Mouse (Mus musculus) R1 (cell line): Measurements from ENCODE around the gene Smcr8.

Source experiments
- DNase-seq: peaks from one replicate; pipeline ENCODE4 v3.0.0-alpha.2; 2018; ENCODE audit warnings: low read depth, low spot score

Gene Smcr8

DNA sequence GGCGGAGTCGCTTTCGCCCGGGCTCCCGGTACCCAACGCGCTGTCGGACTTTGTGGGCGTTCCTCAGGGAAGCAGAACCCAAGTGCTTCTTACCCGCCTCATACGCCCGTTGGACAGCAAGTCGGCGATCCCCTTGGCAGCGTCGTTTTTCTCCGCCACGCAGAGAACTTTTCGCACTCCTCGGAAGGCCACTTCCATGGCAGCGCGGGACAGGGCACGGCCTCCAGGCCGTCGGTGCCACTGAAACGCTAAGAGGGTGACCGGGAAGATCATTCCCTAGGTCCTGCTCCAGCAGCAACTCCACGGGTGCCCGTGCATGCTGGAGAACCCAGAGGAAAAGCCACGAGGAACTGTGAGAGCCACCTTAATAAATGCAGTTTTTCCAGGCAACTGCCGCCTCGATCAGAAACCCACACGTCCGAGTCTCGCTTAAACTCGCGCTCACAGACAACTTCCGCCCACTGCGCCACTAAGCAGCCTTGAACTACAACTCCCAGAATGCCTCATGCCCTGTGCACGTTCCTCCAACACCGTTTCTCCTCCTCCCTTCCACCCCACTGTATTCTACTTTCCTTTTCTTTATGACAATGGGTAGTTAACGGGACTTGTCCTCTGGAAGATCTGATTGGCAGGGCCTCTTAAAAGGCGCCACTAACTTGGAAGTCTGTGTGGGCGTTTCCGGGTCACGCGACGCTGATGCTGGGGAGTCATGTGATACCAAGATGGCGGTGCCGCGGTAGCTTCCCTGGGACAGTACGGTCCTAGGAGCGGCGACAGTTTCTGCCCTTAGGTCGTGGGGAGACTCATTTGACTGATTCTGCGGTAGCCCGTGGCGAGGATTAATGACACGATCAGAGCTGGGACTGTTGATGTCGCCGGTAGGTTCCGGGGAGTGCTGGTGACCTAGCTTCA, at the start of gene Smcr8, which contains the start of gene Top3a:
Smcr8 (plus strand) TSS at position 696 of the 912 bp plus-strand sequence.
Top3a (minus strand) TSS at position 537 of the 912 bp plus-strand sequence.
- DNase-seq = peak; percentile 100

DNA sequence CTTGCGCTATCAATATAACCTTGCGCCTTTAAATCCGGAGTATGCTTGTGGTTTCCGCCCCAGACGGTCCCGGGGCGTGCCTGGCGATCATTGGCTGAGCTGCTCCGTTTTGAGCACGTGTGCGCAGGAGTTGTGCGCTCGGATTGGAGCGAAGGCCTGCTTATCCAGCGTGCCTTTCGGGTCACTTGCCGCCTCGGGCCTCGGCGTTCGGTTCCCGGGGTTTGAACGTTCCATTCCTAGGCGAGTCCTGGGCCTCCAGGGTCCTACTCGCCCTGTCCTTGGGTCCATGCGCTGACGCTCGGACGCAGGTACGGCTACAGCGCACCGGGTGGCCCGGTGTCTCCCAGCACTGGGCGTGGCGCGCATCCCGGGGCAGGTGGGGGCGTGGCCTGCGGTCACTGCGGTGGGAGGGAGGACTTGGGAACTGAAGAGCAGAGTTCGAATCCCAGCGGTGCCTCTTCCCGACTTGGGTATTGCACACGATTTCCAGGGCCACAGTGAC, 49.0 kb upstream of the Smcr8 start, which contains the start of gene Mief2:
Mief2 (plus strand) TSS at position 139 of the 502 bp plus-strand sequence.
- peak; percentile 97 for DNase-seq

DNA sequence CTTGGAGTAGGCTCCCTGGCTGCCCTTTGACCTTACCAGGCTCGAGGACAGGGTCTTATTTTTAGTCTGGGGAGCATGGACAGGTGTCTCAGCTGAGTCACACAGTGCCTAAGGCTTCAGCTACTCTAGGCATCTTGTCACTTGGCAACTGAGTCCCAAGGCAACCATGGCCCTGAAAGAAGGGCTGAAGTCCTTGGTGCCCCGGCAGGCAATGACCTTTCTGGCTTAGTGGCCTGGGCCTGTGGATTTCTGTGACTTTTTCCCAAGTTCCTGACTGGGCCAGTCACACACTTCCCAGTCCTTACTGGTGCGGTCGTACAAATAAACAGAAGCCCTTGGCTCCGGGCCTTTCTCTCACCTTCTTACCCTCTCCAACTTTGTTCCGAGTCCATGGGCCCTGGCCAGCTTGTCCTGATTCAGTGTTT, 48.1 kb upstream of the Smcr8 start:
- no peak for DNase-seq

DNA sequence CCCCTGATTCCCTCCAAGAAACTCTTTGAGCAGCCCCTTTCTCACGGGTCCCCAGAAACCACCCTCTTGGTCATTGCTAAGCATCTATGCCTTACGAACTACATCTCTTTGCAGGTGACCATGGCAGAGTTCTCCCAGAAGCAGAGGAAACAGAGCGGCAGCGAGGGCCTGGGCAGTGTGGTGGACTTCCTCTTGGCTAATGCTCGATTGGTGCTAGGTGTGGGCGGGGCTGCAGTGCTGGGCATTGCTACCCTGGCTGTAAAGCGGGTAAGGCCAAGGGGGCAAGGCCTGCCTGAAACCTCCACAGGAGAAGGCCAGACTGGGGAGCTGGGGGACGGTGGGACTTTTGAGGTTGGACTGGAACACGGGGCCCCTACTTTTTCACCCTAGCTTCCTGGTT, 47.2 kb upstream of the Smcr8 start:
- DNase-seq = no peak

DNA sequence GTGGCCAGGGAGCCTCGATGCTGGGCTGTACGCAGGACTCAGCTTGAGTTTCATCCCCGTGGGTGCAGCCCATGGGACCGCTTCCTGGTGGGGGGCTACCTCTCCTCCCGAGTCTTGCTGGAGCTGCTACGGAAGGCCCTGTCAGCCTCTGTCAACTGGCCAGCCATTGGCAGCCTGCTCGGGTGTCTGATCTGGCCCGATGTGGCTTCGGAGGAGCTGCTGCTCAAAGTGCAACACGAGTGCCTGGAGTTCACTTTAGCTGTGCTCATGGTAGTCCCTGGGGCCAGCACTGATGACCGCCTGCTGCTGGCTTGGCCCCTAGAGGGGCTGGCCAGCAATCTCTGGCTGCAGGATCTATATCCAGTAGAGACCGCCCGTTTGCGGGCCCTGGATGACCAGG, 46.1 kb upstream of the Smcr8 start:
- DNase-seq = no peak

DNA sequence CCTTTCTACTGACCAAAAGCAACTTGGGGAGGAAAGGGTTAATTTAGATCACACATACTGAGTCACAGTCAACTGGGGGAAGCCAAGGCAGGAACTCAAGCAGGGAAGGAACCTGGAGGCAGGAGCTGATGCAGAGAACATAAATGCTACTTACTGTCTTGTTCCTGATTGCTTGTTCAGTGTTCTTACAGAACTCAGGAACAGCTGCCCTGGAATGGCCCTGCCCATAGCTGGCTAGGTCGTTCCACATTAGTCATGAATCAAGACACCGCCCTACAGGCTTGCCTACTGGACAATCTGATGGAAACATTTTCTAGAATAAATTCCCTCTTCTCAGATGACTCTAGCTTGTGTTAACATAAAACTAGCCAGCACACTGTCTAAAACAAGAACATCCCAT, 43.1 kb upstream of the Smcr8 start:
- DNase-seq = no peak

DNA sequence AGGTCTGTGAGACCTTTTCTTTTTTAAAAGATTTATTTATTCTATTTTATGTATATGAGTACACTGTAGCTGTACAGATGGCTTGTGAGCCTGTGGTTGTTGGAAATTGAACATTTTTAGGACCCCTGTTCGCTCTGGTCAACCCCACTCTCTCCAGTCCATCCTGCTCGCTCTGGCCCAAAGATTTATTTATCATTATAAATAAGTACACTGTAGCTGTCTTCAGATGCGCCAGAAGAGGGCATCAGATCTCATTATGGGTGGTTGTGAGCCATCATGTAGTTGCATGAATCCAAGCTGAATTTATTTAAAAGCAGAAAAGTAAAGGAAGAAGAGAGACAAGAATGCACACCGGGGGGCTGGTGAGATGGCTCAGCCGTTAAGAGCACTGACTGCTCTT, 42.1 kb upstream of the Smcr8 start:
- DNase-seq = no peak

DNA sequence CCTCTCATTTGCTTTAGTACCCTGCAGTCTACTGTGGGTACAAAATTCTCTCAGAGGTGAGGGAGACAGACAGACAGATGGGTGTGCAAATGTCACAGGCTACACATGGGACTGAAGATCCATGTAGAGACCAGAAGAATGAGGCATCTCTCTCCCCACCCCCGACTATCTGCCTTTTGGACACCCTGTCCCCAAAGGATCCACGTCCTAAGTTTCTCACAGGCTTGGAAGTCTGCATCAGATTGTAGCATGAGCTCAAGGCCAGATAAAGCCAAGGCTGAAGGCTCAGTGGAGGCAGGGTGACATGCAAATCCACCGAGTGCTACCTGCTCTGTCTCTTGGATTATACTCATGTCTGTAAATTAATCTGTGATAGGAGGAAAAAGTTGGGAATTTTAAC, 40.8 kb upstream of the Smcr8 start:
- DNase-seq = no peak

DNA sequence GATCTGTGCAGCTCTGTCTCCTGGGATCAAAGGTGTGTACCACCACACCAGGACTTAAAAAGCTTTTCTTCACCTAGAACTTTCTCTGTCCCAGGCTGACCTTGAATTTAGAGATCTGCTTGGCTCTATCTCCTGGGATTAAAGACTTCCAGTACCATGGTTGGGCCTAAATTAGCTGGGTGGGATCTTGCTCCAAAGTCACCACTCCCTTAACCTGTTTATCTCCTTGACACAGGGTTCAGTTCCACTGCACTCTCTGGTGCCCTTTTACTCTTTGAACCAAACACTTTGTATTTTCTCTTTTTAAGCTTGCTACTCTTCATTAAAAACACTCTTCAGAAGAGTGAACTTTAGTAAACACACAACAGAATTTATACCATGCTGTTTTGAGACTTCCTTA, 39.9 kb upstream of the Smcr8 start:
- DNase-seq = no peak

DNA sequence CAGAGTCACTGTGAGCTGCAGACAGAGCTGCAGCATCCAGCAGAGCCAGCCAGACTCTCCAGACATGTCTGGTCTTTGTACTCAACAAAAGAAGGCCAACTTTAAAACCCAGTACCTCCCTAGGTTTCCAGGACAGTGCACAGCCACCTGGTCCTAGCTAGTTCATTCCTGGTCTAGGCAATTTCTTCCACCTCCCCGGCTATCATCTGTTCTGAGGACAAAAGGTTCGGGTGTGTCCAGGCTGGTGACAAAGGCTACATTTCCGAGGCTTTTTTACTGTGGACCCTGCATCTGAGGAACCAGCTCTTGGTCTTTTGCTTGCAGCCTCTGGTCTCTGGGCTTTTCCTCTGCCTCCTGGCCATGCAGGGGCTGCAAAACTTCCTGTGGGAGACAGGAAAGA, 37.0 kb upstream of the Smcr8 start:
- peak; percentile 65 for DNase-seq

DNA sequence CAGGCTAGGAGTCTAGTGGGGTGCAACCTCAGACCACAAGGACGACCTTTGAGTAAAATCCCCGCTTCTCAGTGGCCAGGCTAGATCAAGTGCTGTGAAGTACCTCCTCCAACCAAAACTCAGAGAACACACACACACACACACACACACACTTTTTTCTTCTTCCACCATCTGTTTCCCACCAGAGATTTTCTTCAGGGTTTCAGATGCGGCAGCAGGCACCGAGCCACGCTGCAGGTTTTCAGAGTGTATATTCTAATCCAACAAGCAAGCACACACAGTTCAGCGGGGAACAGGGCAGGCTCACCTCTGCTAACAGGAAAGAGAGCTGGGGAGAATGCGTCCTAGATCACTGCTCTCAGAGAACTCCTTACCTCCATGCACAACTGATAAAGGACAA, 21.8 kb upstream of the Smcr8 start:
- no peak for DNase-seq

DNA sequence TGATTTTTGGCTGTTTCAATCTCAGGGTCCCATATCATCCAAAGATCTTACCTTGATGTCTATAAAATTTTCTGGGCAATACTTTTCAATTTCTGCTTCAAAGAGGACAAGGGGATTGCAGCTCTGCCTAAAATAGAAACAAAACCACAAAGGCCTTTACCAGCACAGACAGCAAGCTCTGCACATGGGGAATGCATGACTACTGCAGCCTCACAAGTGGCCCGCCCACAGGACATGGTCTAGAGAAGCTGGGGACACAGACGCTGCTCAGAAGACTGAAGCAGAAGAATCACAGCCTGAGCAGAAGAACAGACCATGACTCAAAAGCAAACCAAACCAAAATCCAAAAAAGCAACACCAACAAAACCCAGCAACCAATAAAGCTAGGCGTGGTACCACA, 15.6 kb upstream of the Smcr8 start:
- no peak for DNase-seq

DNA sequence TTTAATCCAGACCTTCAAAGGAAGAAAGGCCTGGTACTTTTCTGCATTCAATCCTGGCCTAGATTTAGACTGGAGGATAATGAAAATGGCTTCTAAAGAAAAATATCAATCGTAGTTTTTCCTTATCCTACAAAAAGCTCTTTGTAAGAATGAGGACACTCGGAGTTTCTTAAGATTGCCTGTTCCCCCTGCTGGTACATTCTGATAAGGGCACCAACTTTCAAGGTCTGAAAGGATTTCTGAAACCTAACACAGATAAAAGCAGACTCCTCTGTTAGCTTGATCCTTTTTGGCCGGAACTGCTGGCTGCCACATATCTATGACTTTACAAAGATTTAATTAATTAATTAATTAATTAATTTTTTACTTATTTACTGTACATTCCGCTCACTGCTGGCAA, 10.4 kb upstream of the Smcr8 start:
- no peak for DNase-seq

DNA sequence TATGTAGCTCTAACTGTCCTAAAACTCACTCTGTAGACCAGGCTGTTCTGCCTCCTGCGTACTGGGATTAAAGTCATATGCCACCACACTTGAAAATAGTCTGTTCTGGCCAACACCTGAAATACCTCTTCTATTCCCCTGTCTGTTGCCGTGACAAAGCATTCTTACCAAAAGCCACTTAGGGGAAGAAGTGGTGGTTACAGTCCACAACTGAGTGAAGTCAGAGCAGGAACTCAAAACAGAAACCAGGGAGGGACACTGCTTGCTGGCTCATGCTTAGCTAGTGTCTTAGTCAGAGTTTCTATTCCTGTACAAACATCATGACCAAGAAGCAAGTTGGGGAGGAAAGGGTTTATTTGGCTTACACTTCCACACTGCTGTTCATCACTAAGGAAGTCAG, 8.0 kb upstream of the Smcr8 start:
- no peak for DNase-seq

DNA sequence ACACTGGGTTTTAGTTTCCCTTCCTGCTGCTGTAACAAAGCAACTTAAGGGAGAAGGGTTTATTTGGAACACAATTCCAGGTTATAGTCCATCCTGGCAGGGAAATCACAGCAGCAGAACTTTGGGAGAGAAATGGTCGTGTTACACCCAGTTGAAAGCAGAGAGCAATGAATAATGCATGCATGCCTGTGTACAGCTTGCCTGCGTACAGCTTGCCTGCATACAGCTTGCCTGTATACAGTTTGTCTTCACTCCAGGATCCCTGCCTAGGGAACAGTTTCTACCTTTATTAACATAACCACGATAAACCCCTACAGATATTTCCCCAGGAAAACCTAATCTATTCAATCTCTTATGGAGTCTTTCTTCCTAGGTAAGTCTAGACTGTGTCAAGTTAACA, 6.5 kb upstream of the Smcr8 start:
- DNase-seq = peak; percentile 55

DNA sequence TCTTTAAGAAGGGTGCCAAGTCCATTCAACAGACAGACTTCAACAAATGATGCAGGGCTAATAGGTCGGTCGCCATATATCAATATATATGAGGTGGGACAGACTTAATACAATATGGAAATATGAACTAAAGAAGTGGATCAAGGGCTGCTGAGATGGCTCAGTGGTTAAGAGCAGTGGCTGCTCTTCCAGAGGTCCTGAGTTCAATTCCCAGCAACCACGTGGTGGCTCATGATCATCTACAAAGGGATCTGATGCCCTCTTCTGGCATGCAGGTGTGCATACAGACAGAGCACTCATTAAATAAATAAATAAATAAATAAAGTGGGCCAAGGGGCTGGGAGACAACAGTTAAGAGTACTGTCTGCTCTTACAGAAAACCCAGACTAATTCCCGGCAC, 5.2 kb upstream of the Smcr8 start:
- DNase-seq = no peak

DNA sequence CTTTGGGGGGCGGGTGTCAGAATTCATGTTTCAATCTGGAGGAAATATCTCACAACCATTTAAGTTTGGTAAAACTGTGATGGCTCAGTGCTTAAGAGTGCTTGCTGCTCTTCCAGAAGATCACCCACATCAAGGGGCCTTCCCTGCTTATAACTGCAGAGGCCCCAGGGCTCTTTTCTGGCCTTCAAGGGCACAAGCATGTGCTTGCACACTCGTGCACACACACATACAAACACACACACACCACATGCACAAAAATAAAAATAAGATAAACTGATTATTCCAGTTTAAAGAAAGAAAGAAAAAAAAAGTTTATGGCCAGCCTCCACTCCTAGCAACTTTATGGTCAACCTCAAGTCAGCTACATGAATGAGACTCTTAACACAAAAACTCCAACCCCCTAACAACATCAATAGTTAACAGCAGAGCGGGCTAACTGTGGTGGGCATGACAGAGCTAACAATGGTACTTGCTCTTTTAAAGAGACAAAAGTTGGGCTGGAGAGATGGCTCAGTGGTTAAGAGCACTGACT, 3.1 kb upstream of the Smcr8 start:
- DNase-seq = no peak

DNA sequence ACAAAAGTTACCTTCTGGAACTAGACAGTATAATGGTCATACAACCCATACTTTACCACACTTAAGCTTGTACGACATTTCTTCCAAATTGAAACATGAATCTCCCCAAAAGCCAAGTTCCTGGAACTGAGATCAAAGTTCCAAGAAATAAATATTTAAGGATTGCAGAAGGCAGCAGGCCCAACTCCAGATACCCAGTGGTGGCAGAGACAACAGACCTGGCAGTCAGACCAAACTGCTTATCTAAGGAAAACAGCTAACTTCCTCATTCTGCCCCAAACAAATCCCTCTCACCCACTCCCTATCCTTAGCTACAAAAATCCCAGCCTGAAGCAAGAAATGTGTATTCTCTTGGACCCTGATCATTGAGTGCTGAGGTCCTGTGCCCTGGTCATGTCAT, 2.5 kb upstream of the Smcr8 start:
- DNase-seq = no peak

DNA sequence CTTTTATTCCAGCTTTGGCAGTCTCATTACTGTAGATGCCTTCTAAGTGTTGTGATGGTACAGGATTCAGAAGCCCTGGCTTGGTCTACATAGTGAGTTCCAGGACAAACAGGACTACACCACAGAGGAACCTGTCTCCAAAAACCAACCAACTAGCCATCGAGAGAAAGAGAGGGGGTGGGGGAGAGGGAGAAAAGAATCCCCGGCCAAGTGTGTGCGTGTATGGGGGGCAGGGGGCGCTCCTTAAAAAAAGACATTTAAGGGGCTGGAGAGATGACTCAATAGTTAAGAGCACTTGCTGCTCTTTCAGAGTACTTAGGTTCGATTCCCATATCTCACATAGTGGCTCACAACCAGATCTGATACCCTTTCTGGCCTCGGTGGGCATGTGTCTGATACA, 1.7 kb upstream of the Smcr8 start:
- DNase-seq = no peak

DNA sequence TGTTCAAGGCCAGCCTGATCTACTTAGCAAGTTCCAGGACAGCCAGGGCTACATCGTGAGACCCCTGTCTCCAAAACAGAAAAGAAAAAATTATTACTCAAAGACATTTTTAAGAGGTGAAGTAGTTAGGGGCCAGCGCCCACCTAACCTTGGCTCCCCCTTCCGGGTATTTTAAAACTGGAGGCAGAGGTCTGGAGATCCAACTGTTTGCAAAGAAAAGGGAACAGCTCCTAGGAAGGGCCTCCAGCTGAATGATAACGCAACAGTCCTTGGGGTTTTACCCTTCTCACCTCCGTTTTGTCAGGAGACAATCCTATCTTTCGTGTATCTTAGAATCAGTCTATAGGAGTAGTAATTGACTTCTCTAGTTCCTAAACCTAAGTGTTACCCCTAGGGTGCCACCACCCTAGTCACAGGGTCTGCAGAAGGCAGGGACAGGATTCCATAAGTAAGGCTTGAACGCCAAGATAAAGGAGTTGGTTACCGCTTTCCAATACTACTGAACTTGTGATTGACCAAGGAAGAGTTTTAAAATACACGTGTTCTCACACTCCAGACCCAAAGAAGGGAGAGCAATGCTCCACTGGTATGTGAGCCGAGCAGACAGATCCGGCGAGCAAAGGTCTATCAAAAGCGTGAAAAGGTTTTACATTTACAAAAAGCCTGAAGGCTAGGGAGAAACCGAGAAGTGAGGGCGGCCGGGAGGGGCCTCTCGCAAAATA, 1.1 kb upstream of the Smcr8 start:
- no peak for DNase-seq

DNA sequence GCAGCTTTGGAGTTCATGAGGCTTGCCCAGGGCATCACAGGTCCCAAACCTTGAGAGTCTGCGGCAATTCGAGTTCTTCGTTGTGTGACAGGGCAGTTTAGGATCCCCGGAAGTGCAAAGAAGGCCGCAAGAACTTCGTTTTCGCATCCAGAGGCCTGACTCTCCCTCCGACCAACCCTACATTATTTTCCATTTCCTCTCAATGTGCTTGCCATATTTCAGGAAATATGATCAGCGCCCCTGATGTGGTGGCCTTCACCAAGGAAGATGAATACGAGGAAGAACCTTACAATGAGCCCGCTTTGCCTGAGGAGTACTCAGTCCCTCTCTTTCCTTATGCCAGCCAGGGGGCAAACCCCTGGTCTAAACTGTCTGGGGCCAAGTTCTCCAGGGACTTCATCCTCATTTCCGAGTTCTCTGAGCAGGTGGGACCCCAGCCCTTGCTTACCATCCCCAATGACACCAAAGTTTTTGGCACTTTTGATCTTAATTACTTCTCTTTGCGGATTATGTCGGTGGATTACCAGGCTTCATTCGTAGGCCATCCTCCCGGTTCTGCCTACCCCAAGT, 562 bp downstream of the Smcr8 start:
- no peak for DNase-seq

DNA sequence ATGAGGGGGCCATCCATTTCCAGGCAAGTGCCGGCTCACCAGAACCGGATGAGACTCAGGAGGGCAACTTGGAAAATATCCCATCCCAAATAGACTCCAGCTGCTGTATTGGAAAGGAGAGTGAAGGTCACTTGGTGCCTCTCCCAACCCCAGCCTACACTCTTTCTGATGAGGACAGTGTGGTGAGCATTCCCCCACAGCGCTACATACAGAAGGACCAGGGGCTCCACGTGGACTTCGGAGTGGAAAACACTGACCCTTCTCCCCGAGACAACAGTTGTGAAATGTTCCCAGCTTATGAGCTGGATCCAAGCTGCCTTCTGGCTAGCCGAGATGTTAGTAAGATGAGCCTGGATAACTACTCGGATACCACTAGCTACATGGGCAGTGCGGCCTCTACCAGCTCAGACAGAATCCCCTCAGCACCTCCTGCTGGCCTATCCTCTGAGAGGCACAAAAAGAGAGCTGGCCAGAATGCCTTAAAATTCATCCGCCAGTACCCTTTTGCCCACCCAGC, 2.4 kb downstream of the Smcr8 start:
- no peak for DNase-seq
